Mouse (Mus musculus): ENCODE results near the gene Edar. TPM values are rescaled to one million over a fixed set of nuclear protein-coding genes. Genes with fewer than 3 reads are reported as not detected.

The Edar gene
- polyA plus RNA-seq, 1 experiment = 0.44 TPM

- no peak overlapping the region for H3K4me3 ChIP-seq (ENCODE audit: insufficient read depth, low read length)
- H3K4me1 ChIP-seq (ENCODE audit: control insufficient read depth, insufficient read depth, low read length) = no peaks in the 10 kb centered on the region
- no peak overlapping the region for H3K27ac ChIP-seq (ENCODE audit: insufficient read depth, low read length)
- TF ChIP-seq POLR2A (IDR thresholded peaks at IDR 0.05; ENCODE audit: extremely low read depth, insufficient read depth, low read length) = no peak
Measured at GRCm38 (mm10) chr10:58652418-58653394, 22.7 kb downstream of the Edar start.

- no peak overlapping the region for H3K4me3 ChIP-seq (ENCODE audit: insufficient read depth, low read length)
- TF ChIP-seq CTCF (IDR thresholded peaks at IDR 0.05; ENCODE audit: extremely low read depth, insufficient read depth, low read length) (no peak), POLR2A (IDR thresholded peaks at IDR 0.05; ENCODE audit: extremely low read depth, insufficient read depth, low read length) (no peak)
- no peaks in the 10 kb centered on the region for H3K4me1 ChIP-seq (ENCODE audit: control insufficient read depth, insufficient read depth, low read length)
- no peak overlapping the region for H3K27ac ChIP-seq (ENCODE audit: insufficient read depth, low read length)
Measured at GRCm38 (mm10) chr10:58652045-58652417, 23.4 kb downstream of the Edar start.

- Histone ChIP-seq H3K4me1 (ENCODE audit: control insufficient read depth, insufficient read depth, low read length) (no peaks in the 10 kb centered on the region), H3K4me3 (ENCODE audit: insufficient read depth, low read length) (no peak overlapping the region), H3K27ac (ENCODE audit: insufficient read depth, low read length) (no peak overlapping the region)
- TF ChIP-seq POLR2A (IDR thresholded peaks at IDR 0.05; ENCODE audit: extremely low read depth, insufficient read depth, low read length) (no peak), CTCF (IDR thresholded peaks at IDR 0.05; ENCODE audit: extremely low read depth, insufficient read depth, low read length) (no peak)
Measured at GRCm38 (mm10) chr10:58651270-58652042, 24.0 kb downstream of the Edar start.

- no peak for TF ChIP-seq POLR2A (IDR thresholded peaks at IDR 0.05; ENCODE audit: extremely low read depth, insufficient read depth, low read length)
- no peak for TF ChIP-seq CTCF (IDR thresholded peaks at IDR 0.05; ENCODE audit: extremely low read depth, insufficient read depth, low read length)
- Histone ChIP-seq H3K4me1 (ENCODE audit: control insufficient read depth, insufficient read depth, low read length) (no peaks in the 10 kb centered on the region), H3K4me3 (ENCODE audit: insufficient read depth, low read length) (no peak overlapping the region), H3K27ac (ENCODE audit: insufficient read depth, low read length) (no peak overlapping the region)
Measured at GRCm38 (mm10) chr10:58648787-58649186, 26.7 kb downstream of the Edar start.

GRCm38 (mm10) chr10:58644671-58645070, 30.8 kb downstream of the Edar start:
- H3K27ac ChIP-seq (ENCODE audit: insufficient read depth, low read length) = no peak overlapping the region
- H3K4me3 ChIP-seq (ENCODE audit: insufficient read depth, low read length) = no peak overlapping the region
- no peaks in the 10 kb centered on the region for H3K4me1 ChIP-seq (ENCODE audit: control insufficient read depth, insufficient read depth, low read length)
- no peak for TF ChIP-seq POLR2A (IDR thresholded peaks at IDR 0.05; ENCODE audit: extremely low read depth, insufficient read depth, low read length)
- TF ChIP-seq CTCF (IDR thresholded peaks at IDR 0.05; ENCODE audit: extremely low read depth, insufficient read depth, low read length) = no peak

GRCm38 (mm10) chr10:58644194-58644593, 31.3 kb downstream of the Edar start:
- no peak for TF ChIP-seq POLR2A (IDR thresholded peaks at IDR 0.05; ENCODE audit: extremely low read depth, insufficient read depth, low read length)
- TF ChIP-seq CTCF (IDR thresholded peaks at IDR 0.05; ENCODE audit: extremely low read depth, insufficient read depth, low read length) = no peak
- no peak overlapping the region for H3K27ac ChIP-seq (ENCODE audit: insufficient read depth, low read length)
- no peak overlapping the region for H3K4me3 ChIP-seq (ENCODE audit: insufficient read depth, low read length)
- H3K4me1 ChIP-seq (ENCODE audit: control insufficient read depth, insufficient read depth, low read length) = no peaks in the 10 kb centered on the region

GRCm38 (mm10) chr10:58643001-58643400, 32.5 kb downstream of the Edar start:
- H3K27ac ChIP-seq (ENCODE audit: insufficient read depth, low read length) = no peak overlapping the region
- no peak for TF ChIP-seq POLR2A (IDR thresholded peaks at IDR 0.05; ENCODE audit: extremely low read depth, insufficient read depth, low read length)
- TF ChIP-seq CTCF (IDR thresholded peaks at IDR 0.05; ENCODE audit: extremely low read depth, insufficient read depth, low read length) = no peak
- H3K4me3 ChIP-seq (ENCODE audit: insufficient read depth, low read length) = no peak overlapping the region
- no peaks in the 10 kb centered on the region for H3K4me1 ChIP-seq (ENCODE audit: control insufficient read depth, insufficient read depth, low read length)

GRCm38 (mm10) chr10:58641631-58642030, 33.8 kb downstream of the Edar start:
- no peak overlapping the region for H3K4me3 ChIP-seq (ENCODE audit: insufficient read depth, low read length)
- H3K27ac ChIP-seq (ENCODE audit: insufficient read depth, low read length) = no peak overlapping the region
- no peaks in the 10 kb centered on the region for H3K4me1 ChIP-seq (ENCODE audit: control insufficient read depth, insufficient read depth, low read length)
- no peak for TF ChIP-seq CTCF (IDR thresholded peaks at IDR 0.05; ENCODE audit: extremely low read depth, insufficient read depth, low read length)
- TF ChIP-seq POLR2A (IDR thresholded peaks at IDR 0.05; ENCODE audit: extremely low read depth, insufficient read depth, low read length) = no peak

GRCm38 (mm10) chr10:58640446-58641400, 34.7 kb downstream of the Edar start:
- TF ChIP-seq CTCF (IDR thresholded peaks at IDR 0.05; ENCODE audit: extremely low read depth, insufficient read depth, low read length) = no peak
- TF ChIP-seq POLR2A (IDR thresholded peaks at IDR 0.05; ENCODE audit: extremely low read depth, insufficient read depth, low read length) = no peak
- H3K4me1 ChIP-seq (ENCODE audit: control insufficient read depth, insufficient read depth, low read length) = no peaks in the 10 kb centered on the region
- H3K4me3 ChIP-seq (ENCODE audit: insufficient read depth, low read length) = no peak overlapping the region
- H3K27ac ChIP-seq (ENCODE audit: insufficient read depth, low read length) = no peak overlapping the region

Data from cortical plate, adult 2 months (tissue).